In the genomic region with DNA sequence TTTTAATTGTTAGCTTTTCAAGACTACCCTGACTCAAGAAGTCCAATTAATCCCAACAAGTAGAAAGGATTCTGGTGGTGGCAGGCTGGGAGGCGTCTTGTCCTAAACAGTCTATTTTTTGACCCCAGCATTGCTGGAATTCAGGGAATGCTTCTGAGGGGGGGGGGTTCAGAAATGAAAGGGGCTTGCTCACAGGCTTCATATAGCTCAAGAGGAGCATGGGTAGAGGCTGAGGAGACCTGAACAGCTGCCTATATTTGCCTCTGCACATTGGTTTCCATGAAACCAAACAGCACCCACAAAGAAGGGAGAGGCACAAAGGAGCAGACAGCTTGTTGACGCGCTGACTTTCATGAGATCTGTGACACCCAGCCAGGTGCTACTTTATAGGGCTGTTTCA, we compare ENCODE assay signal across 8 mouse cellular contexts.
"Had no signal": no experiment of that assay in that cellular context is flagged by ENCODE, and none has a peak within 500 bp of the region (broad histone marks: within the 10 kb centered on the region; RNA-seq: fewer than 3 reads in every experiment).

No protein-coding gene starts in this region.

- H3K4me1 ChIP-seq: liver, embryonic 13.5 days; midbrain, embryonic 13.5 days had no signal

- ATAC-seq: liver, postnatal 0 days; midbrain, embryonic 13.5 days had no signal

- DNase-seq: kidney, adult 8-10 months; liver; liver, embryonic 13.5 days; liver, postnatal 0 days; lung, postnatal 36 days; right cerebral cortex, postnatal 14 days; thymus, postnatal 36 days had no signal

- H3K36me3 ChIP-seq: liver, embryonic 13.5 days; midbrain, embryonic 13.5 days had no signal

- H3K27ac ChIP-seq: liver, embryonic 13.5 days; midbrain, embryonic 13.5 days had no signal

- H3K9me3 ChIP-seq: liver, embryonic 13.5 days; midbrain, embryonic 13.5 days had no signal

- H3K4me3 ChIP-seq: liver, embryonic 13.5 days; midbrain, embryonic 13.5 days had no signal

- H3K27me3 ChIP-seq: liver, embryonic 13.5 days; midbrain, embryonic 13.5 days had no signal

- H3K9ac ChIP-seq: liver, embryonic 13.5 days; liver, postnatal 0 days; midbrain, embryonic 13.5 days had no signal

- H3K4me2 ChIP-seq: liver, embryonic 13.5 days; midbrain, embryonic 13.5 days had no signal
